Mouse (Mus musculus): ENCODE data around the gene Ube2e2.
"Not testable (repeated sequence)": the region's sequence is repeated elsewhere in the genome, so short reads cannot be mapped to it uniquely, and the experiment has no call there.

The Ube2e2 gene

DNA sequence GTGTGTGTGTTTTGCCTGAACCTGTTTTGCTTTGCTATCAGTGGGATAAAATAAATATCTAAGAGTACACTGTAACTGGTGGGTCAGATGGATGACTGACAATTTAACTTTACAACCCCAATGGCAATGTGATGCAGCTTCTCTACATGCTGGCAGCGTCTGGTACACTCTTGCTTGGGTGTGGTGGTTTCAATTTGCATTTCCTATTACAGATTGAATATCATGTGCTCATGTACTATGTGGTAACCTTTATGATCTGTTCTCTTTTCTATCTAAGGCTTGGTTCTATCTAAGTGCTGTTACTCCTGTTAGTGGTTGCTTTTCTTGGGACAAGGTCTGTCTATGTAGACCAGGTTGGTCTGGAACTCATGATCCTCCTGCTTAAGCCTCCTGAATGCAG, 292.1 kb downstream of the Ube2e2 start:
- DNase-seq: no peak

DNA sequence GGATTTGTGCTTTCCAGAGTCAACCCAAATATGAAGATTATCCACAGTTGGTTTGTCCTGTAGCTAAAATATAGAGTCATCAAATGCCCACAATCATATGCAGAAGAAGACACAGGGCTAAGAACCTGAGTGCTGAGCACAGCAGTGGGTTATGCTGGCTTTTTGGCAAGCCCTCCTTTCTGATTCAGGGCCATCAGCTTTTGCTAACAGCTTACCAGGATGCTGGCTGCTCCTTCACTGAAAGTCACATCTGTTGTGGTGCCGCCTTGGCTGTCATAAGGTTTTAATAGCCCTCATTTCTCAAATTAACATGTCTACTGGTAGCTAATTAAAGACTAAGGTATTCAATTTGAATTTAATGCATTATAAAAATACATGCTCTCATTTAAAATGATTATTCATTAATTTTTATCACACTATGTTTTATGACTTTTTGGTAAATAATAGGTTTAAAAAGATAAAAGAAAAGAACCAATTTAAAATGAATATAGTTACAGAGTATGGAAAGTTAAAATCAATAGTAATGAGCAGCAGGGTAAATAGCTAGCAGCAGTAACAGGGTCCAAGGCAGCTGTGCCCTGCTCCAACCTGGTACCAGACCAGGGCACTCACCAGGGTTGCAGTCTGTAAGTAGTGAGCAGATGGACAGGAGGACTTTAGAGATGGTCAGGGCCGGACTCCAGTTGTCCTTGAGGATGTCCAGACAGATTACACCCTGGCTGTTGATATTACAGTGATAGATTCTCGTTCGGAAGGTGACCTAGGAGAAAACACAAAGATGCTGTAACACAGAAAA, 307.6 kb downstream of the Ube2e2 start:
- no peak for DNase-seq

DNA sequence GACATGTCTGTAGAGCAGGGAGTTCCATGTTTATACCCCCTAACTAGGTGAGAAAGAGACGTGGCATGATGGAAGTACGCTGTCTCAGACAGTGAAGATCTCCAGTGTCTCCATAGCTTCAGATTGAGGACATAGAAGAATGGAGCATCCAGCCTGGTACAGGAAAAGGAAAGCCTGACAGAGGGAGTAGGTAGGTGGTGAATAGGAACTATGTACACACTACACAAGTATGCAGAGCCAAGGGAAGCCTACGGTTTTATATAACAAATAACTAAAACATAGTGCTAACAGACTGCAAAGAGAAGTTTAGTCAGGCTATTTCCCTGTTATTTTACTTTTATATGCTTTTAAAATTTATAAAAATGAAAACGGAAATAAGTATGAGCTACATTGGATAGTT, 312.3 kb downstream of the Ube2e2 start:
- no peak for DNase-seq

DNA sequence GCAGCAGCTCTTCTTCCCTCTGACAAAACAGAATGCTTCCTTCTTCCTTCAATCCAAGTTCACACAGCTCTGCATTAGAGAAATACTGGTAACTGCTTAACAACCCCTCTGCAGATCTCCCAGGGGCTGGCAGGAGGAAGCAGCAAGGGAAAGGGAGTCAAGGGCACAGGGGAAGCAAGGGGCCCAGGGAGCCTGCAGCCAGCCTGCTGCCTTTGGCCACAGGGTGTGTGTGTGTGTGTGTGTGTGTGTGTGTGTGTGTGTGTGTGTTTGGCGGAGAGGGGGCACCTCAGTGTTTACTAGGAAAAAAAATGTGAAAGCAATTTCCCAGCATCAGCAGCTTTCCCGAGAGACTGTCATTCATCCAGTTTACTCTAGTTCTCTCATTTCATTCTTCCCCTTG, 319.3 kb downstream of the Ube2e2 start:
- DNase-seq: no peak

DNA sequence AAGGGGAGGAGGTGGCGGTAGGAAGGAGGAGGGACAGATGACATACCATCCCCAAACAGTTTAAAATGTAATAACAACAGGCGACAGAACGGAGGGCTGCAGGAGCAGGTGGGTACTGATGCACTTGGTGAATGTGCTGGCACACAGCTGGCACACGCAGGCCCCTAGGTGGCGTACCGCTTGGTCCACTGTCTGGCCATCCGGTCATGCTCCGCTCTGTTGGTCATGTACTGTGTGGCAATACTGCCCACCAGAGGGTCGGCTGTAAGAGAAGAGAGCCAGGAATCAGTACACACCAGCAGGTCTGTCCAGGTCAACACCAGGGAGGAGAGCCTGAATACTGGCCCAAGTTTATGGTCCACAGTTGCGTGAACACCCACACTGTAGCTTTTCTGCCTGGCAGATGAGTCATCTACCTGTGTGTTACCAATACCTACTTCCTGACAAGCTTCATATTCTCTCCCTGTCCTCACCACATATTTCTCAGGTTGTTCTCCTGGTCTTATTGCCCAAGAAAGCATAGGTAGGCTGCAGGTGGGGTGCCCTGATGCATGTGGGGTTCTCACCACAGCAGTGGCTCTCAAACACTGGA, 319.8 kb downstream of the Ube2e2 start:
- DNase-seq: no peak

DNA sequence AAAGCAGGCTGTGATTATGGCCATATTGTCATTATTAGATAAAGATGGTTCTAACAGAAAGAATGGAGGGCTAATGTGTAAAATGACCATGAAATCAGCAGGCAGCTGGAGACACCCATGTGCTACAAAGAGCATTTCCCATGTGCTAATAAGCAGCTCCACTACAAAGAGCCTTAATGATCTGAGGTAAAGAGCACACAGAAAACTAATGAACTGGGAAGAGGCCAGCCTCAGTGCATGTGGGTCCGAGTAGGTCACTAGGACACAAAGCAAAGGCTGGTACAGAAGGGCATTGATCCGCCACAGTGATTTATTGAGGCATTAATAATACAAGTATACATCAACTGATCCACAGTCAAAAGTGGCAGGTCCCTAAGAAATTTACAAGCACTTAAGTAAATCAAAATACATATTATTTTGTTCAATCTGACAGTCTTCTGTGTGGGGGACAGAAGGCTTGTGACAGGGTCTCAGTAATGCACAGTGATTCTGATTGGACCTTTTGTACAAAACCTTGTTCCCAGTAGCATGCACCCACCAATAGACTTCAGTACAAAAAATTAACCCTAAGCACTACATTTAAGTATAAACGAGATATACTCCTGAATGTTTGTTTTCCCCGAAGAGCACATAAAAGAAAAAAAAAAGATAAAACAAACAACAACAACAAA, 320.6 kb downstream of the Ube2e2 start:
- DNase-seq: no peak

DNA sequence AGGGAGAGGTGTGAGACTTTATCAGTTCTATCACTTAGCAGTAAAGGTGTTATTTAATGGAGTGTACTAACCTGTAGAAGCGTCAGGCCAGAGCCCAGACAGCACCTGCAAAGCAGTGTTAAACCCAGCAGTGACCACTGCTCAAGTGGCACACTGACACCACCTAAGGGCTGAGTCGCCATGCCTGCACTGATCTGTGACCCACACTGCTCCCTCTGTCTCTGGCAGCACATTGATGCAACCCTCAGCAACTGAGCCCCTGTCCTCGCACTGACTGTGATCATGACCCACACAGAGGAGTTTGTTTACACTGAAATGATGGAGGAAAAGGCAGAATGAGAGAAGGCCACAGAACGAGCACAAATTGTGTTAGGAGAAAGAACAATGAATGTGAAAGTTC, 321.2 kb downstream of the Ube2e2 start:
- no peak for DNase-seq

DNA sequence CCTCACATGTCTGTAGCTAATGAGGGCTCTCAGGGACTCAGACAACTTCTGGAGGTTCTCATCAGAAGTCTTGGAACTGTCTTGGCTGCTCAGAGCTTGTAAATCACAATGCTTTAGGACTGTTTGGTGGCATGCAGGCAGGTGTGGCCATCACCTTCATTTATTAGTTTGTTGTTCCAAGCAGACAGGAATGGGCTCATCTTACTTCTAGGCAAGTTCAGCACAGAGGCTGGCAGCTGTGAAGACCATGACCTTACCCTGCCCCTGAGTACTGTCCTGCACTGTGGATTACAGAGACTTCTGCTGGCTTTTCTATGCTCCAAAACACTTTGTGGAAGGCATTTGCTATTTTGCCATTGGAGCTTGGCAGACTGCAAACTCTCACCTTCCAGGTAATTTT, 324.5 kb downstream of the Ube2e2 start:
- DNase-seq: no peak

DNA sequence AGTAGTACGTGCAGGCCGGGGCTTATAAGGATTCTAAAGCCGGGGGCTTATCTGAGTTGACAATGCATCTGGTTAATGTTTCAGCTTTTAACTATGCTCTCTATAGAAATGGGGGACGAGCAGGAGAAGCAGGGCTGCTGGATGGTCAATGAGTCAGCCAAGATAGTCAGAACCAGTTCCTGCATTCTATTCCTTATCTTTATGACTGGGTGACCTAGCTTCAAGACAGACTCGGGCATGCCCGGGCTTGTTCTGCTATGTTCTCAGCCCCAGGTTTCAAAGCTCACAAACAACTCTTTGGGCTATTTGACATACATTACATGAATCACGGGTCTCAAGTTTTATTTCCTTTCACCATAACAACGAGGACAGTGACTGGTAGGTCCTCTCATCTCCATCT, 329.1 kb downstream of the Ube2e2 start:
- DNase-seq: not testable (repeated sequence)

DNA sequence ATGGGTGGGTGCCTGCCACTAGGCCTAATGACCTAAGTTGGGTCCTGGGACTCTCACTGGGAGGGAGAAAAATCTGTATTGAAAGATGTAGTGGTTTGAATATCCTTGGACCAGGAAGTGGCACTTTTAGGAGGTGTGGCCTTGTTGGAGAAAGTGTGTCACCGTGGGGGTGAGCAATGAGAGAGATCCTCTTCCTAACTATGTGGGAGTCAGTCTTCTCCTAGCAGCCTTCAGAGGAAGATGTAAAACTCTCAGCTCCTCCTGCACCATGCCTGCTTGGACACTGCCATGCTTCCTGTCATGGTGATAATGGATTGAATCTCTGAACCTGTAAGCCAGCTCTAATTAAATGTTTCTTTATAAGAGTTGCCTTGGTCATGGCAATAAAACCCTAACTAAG, 338.8 kb downstream of the Ube2e2 start:
- DNase-seq: no peak

DNA sequence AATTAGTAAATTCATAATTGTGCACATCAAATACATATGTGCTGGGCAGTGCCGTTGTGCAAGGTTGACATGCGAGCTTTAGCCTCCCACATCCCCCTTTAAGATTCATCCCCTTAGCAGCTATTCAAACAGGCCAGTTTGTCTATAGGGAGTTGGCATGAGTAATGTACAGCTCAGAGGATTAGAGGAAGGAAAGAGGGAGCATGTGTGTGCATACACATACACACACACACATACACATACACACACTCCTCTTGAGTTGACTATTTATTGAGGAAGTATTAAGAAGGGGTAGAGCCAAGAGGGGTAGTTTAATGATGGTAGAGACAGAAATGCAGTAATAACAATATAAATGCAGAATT, 339.5 kb downstream of the Ube2e2 start:
- no peak for DNase-seq

DNA sequence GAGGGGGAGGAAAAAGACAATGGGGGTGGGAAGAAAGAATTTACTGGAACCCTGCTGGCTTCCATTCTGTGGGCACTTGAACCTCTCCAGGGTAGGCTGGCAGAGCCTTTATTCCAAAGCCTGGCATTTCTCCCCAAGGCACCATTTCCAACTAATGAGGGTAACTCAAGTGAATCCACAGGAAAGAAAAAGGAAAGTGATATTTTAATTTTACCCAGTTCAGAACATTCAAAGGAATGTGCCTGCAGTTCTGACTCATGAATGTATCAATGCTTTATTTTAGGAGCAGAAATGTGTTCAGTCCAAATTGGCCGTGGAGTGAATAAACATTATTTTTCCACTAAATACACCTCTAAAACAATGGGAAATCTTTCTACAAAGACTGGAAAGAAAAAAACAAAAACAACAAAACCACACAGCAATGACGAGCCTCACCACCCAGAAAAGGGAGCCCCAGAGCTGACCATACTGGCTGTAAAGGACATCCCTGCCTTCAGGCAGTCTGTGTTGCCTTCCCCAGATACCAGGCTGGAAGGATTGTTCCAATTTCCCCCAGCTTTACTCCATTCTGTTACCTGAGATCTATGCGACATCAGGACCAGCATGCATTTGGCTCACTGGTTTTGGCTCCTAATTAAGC, 340.0 kb downstream of the Ube2e2 start:
- no peak for DNase-seq

DNA sequence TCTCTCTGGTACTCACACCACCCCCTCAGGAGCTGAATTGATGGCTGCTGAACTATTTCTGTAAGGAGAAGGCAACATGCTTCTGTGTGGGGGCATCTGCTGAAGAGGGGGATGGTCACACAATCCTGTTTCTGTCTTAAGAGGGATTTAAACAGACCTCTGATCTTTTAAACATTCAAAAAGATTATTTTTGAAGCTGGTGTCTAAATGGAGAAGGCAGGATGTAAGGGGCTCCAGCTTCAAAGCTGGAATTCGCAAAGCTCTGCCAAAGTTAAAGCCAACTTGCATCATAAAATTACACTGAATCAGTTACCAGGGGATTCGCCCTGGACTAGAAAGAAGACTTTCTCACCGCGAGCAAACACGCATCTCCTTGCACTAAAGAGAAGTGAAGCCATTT, 346.5 kb downstream of the Ube2e2 start:
- DNase-seq: no peak

DNA sequence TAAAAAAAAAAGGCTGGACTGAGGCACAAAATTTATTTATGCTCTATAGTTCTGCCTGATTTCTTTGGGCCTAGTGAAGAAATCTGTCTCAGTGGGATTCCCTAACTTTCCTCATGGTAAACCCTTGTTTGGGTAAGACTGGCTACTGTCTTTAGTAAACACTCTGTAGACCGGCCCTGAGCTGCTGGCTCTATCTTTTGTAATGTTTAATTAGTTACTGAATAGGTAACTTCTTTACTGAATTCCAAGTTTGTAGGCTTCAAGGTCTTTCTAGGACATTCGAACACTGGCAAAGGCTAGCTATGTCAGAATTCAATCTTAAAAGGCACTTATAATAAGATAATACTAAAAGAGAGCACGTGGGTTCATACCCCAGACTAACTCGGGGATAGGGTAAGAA, 355.0 kb downstream of the Ube2e2 start:
- not testable (repeated sequence) for DNase-seq

DNA sequence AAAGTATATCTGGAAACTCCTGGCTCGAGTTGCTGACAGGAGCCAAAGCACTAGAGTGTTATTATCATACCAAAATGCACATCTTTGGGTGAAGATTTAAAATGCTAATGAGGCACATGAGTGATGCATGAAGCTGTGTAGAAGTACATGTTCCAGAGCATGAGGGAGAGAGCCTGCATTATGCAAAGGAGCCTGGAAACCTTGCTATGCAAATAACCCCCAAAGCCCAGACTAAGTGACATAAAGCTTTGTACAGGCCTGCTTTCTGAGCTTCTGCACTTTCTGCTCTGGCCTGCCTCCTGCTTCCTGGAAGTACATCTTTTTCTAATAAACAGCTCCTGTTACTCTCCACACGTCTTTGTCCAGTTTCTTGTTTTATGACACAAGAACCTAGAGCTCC, 363.2 kb downstream of the Ube2e2 start:
- no peak for DNase-seq

DNA sequence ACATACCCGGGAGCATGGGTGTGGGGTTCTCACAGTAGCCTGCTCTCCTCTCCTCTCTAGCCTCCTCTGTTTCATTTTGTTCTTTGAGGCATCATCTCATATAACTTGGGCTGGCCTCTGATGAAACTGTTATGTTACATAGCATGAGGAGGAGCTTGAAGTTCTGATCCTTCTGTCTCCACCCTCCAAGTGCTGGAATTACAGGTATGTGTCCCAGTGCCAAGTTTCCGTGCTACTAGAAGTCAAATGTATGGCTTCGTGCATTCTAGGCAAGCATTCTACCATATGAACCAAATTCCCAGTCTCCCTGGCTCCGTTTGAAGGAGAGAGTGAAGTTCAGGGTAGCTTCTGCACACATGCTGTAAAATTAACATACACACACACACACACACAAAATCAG, 363.6 kb downstream of the Ube2e2 start:
- no peak for DNase-seq
